Mouse (Mus musculus) kidney, postnatal 10 days (tissue): ENCODE measurements around the gene Lysmd4.
"Not testable (repeated sequence)": the region's sequence is repeated elsewhere in the genome, so short reads cannot be mapped to it uniquely, and the experiment has no call there.

Experiments used
- DNase-seq: peaks from one replicate; pipeline ENCODE4 v3.0.0; 2021; ENCODE audit warnings: mixed read lengths

Lysmd4 gene

GRCm38 (mm10) chr7:67230640-67231140 lies 8.3 kb downstream of the Lysmd4 start:
- no peak for DNase-seq

GRCm38 (mm10) chr7:67232504-67232903 lies 10.2 kb downstream of the Lysmd4 start:
- DNase-seq: no peak

- DNase-seq: peak; percentile 75
Observed at GRCm38 (mm10) chr7:67234797-67235196, 12.5 kb downstream of the Lysmd4 start.

GRCm38 (mm10) chr7:67236351-67236750 lies 14.0 kb downstream of the Lysmd4 start:
- no peak for DNase-seq

GRCm38 (mm10) chr7:67237752-67238151 lies 15.4 kb downstream of the Lysmd4 start:
- DNase-seq: no peak

GRCm38 (mm10) chr7:67241969-67242368 lies 19.6 kb downstream of the Lysmd4 start:
- no peak for DNase-seq

- DNase-seq: no peak
Observed at GRCm38 (mm10) chr7:67243121-67243893, 21.0 kb downstream of the Lysmd4 start.

GRCm38 (mm10) chr7:67243894-67244282 lies 21.5 kb downstream of the Lysmd4 start:
- no peak for DNase-seq

- DNase-seq: no peak
Observed at GRCm38 (mm10) chr7:67245255-67245654, 22.9 kb downstream of the Lysmd4 start.

- no peak for DNase-seq
Observed at GRCm38 (mm10) chr7:67246067-67246466, 23.7 kb downstream of the Lysmd4 start.

GRCm38 (mm10) chr7:67259828-67260563 lies 37.7 kb downstream of the Lysmd4 start:
- DNase-seq: peak; percentile 78

GRCm38 (mm10) chr7:67270447-67270846 lies 48.1 kb downstream of the Lysmd4 start:
- DNase-seq: not testable (repeated sequence)

- DNase-seq: no peak
Observed at GRCm38 (mm10) chr7:67283581-67283980, 61.2 kb downstream of the Lysmd4 start.

- no peak for DNase-seq
Observed at GRCm38 (mm10) chr7:67287456-67287855, 65.1 kb downstream of the Lysmd4 start.

GRCm38 (mm10) chr7:67291356-67291755 lies 69.0 kb downstream of the Lysmd4 start:
- no peak for DNase-seq

- DNase-seq: no peak
Observed at GRCm38 (mm10) chr7:67296419-67296818, 74.1 kb downstream of the Lysmd4 start.

GRCm38 (mm10) chr7:67304937-67305336 lies 82.6 kb downstream of the Lysmd4 start:
- DNase-seq: no peak

GRCm38 (mm10) chr7:67307078-67307477 lies 84.7 kb downstream of the Lysmd4 start:
- DNase-seq: no peak

GRCm38 (mm10) chr7:67308102-67308501 lies 85.8 kb downstream of the Lysmd4 start:
- DNase-seq: no peak

GRCm38 (mm10) chr7:67310151-67310550 lies 87.8 kb downstream of the Lysmd4 start:
- DNase-seq: no peak

- no peak for DNase-seq
Observed at GRCm38 (mm10) chr7:67313200-67313599, 90.9 kb downstream of the Lysmd4 start.

- DNase-seq: no peak
Observed at GRCm38 (mm10) chr7:67318697-67319096, 96.4 kb downstream of the Lysmd4 start.

GRCm38 (mm10) chr7:67320359-67320758 lies 98.0 kb downstream of the Lysmd4 start:
- DNase-seq: no peak

GRCm38 (mm10) chr7:67342067-67342625 lies 119.8 kb downstream of the Lysmd4 start:
- DNase-seq: no peak
